Mouse (Mus musculus): ENCODE results near the gene Elob. TPM values are rescaled to one million over a fixed set of nuclear protein-coding genes. Genes with fewer than 3 reads are reported as not detected.
A peak's percentile ranks its signal among the peaks of the same experiment; 100 is the strongest.

Elob gene
- total and polyA plus RNA-seq, 2 experiments from 2014 or later: 1,027 to 1,526 TPM

DNA sequence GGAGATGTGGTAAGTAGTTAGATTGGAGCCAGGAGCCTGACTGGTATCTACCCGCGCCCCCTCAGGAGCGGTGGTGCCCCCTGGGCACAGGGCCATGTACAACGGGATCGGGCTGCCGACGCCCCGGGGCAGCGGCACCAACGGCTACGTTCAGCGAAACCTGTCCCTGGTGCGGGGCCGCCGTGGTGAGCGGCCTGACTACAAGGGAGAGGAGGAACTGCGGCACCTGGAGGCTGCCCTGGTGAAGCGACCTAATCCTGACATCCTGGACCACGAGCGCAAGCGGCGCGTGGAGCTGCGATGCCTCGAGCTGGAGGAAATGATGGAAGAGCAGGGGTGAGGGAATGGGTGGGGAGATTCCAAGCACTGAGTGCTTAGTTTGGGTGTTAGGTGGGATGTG, 22.1 kb downstream of the Elob start:
- no peak for TF ChIP-seq CTCF (IDR thresholded peaks at IDR 0.05)
- no peak overlapping the region for H3K4me3 ChIP-seq (ENCODE audit: low read depth, low read length)
- H3K36me3 ChIP-seq (ENCODE audit: insufficient read depth, low read length): peaks cover 29% of the 10 kb centered on the region
- ATAC-seq (ENCODE audit: low FRiP score): no peak
- no peak overlapping the region for H3K27ac ChIP-seq (ENCODE audit: low read depth, low read length)
- H3K27me3 ChIP-seq (ENCODE audit: insufficient read depth, low read length): no peaks in the 10 kb centered on the region
- no peaks in the 10 kb centered on the region for H3K9me3 ChIP-seq (ENCODE audit: low read length)
- peaks cover 5% of the 10 kb centered on the region; the same call in 1 of the 2 replicates for H3K4me1 ChIP-seq (ENCODE audit: insufficient read depth, low read length)
- 76% methylated on average over 25 of the region's 25 CpGs for WGBS
- H3K4me2 ChIP-seq (ENCODE audit: low read depth, low read length, poor library complexity, severe bottlenecking): peak overlapping the region; percentile 28; the same call in 1 of the 2 replicates
- H3K9ac ChIP-seq (replicated peaks; ENCODE audit: low read length, poor library complexity, severe bottlenecking): no peak overlapping the region
- no peak for DNase-seq (ENCODE audit: low spot score)

DNA sequence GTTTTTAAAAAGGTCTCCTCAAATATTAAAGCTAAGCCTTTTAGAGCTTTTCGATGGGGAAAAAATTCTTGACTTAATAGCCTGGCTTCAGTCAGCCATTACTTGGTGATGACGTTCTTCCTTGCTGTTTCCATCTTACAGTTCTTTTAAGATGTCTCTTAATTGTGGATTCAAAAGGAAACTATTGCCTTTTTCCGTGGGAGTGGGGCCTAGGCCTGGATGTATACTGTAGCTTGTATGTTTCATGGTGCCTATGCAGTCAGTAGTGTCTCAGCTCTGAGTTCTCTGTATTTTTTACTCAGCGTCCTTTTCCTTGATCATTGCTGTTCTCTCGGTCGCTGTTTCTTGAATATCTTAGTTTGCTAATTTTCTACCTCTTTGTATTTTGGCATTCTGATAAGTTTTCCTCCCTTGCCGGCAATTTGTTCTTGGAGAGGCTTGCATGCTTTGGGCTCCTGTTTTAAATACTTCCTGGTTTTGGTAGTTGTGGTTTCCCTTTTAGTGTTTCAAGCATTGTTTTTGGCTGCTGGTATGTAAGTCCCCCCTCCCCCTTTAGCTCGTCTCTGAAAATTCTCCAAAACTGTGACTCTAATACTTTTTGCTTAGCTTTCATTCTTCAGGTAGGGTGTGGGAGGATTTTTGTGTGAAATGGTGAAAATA, 24.4 kb downstream of the Elob start:
- WGBS: 2% methylated on average over 8 of the region's 8 CpGs
- Histone ChIP-seq H3K9me3 (ENCODE audit: low read length) (no peaks in the 10 kb centered on the region), H3K36me3 (ENCODE audit: insufficient read depth, low read length) (peaks cover 13% of the 10 kb centered on the region), H3K4me2 (ENCODE audit: low read depth, low read length, poor library complexity, severe bottlenecking) (peak overlapping the region; percentile 74), H3K9ac (replicated peaks; ENCODE audit: low read length, poor library complexity, severe bottlenecking) (peak overlapping the region; percentile 85), H3K4me3 (ENCODE audit: low read depth, low read length) (peak overlapping the region; percentile 84), H3K27ac (ENCODE audit: low read depth, low read length) (no peak overlapping the region), H3K27me3 (ENCODE audit: insufficient read depth, low read length) (no peaks in the 10 kb centered on the region), H3K4me1 (ENCODE audit: insufficient read depth, low read length) (peaks cover 5% of the 10 kb centered on the region; the same call in 1 of the 2 replicates)
- no peak for DNase-seq (ENCODE audit: low spot score)
- TF ChIP-seq CTCF (IDR thresholded peaks at IDR 0.05): no peak
- ATAC-seq (ENCODE audit: low FRiP score): no peak

DNA sequence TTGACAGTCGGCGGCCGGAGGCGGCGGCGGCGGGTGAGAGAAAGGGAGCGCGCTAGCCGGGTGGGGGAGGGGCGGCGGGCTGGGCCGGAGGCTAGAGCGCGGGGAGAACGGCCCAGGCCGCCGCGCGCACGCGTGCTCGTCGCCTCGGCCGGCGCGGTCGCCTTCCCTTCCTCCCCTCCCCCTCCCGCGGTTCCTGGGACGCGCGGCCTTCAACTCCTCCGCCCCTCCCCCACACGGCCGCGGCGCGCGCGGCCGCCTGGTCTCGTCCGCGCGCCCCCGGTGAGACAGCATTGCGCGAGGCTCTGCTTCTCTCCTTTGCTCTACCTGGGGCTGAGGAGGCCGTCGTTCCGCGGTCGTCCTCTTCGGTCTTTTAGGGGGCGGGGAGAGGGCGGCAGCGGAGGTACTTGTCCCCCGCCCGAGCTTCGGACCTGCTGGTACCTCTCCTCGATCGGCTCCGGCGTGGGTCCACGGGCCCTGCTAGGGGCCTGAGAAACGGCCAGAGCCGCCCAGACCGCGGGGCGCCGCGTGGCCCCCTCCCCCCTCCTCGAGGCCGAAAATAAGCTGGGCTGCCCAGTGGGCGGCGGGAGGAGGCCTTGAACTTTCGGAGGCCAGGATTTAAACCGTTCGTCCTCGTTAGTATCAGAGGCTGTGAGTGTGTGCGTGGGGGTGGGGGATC, 25.4 kb downstream of the Elob start:
- TF ChIP-seq CTCF (IDR thresholded peaks at IDR 0.05): no peak
- H3K4me1 ChIP-seq (ENCODE audit: insufficient read depth, low read length): peaks cover 5% of the 10 kb centered on the region; the same call in 1 of the 2 replicates
- H3K36me3 ChIP-seq (ENCODE audit: insufficient read depth, low read length): peaks cover 5% of the 10 kb centered on the region; the same call in 1 of the 2 replicates
- ATAC-seq (ENCODE audit: low FRiP score) (peak; percentile 58), DNase-seq (ENCODE audit: low spot score) (peak; percentile 87)
- H3K9me3 ChIP-seq (ENCODE audit: low read length): no peaks in the 10 kb centered on the region
- H3K9ac ChIP-seq (replicated peaks; ENCODE audit: low read length, poor library complexity, severe bottlenecking): peak overlapping the region; percentile 85
- peak overlapping the region; percentile 74 for H3K4me2 ChIP-seq (ENCODE audit: low read depth, low read length, poor library complexity, severe bottlenecking)
- H3K27me3 ChIP-seq (ENCODE audit: insufficient read depth, low read length): no peaks in the 10 kb centered on the region
- WGBS: under 1% methylated on average over 45 of the region's 83 CpGs
- peak overlapping the region; percentile 98 for H3K27ac ChIP-seq (ENCODE audit: low read depth, low read length)
- H3K4me3 ChIP-seq (ENCODE audit: low read depth, low read length): peak overlapping the region; percentile 84

DNA sequence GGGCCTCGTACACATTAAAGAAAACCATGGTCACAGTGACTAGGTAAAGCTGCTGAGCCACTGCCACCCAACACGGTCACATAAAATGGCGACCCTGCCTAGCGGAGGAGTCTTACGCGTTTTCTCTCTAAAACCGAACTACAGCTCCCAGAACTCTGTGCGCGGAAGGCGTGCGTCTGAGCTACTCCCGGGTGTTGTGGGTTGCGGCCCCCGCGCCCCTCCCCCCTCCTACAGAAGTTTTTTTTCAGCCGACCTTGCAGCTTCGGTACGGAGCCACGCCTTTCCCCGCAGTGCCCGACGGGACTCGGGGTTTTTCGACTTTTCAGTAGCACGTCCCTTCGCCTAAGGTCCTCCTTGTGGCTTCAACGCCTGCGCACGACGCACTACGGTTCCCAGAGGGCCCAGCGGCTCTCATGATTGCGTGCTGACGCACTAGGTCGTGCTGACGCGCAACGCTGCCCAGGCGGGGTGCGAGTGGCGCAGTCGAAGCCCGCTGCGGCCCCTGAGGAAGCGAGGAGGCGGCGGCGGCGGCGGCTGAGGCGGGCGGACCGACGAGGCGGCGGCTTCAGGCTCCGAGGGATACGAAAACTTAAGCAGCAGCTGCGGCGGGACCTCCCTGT, 26.1 kb downstream of the Elob start:
- peak; percentile 100 for DNase-seq (ENCODE audit: low spot score)
- Histone ChIP-seq H3K27ac (ENCODE audit: low read depth, low read length) (peak overlapping the region; percentile 98), H3K36me3 (ENCODE audit: insufficient read depth, low read length) (peaks cover under 1% of the 10 kb centered on the region; the same call in 1 of the 2 replicates), H3K4me1 (ENCODE audit: insufficient read depth, low read length) (peaks cover 5% of the 10 kb centered on the region; the same call in 1 of the 2 replicates), H3K4me2 (ENCODE audit: low read depth, low read length, poor library complexity, severe bottlenecking) (peak overlapping the region; percentile 74), H3K4me3 (ENCODE audit: low read depth, low read length) (peak overlapping the region; percentile 84), H3K9ac (replicated peaks; ENCODE audit: low read length, poor library complexity, severe bottlenecking) (peak overlapping the region; percentile 85), H3K27me3 (ENCODE audit: insufficient read depth, low read length) (no peaks in the 10 kb centered on the region), H3K9me3 (ENCODE audit: low read length) (no peaks in the 10 kb centered on the region)
- peak; percentile 98 for ATAC-seq (ENCODE audit: low FRiP score)
- 0% methylated on average over 59 of the region's 60 CpGs for WGBS
- TF ChIP-seq CTCF (IDR thresholded peaks at IDR 0.05): 0 out of 2 replicates have a peak, but pooled peaks have one; percentile 1

DNA sequence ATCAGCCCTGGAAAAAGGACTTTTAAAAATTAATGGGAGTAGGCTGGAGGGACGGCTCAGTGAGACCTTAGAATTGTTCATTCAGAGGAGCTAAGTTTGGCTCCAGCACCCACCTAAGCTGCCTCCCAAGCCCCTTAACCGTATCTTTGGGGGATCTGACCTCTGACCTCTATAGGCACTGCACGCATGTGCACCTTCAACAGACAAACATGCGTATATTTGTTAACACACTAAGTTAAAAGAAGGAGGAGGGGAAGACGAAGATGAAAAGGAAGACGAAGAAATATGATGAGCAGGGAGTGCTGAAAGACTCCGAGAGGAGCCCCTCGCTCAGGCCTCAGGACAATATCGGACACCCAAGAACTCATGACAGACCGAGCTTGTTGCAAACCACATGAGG, 27.3 kb downstream of the Elob start:
- ATAC-seq (ENCODE audit: low FRiP score): no peak
- Histone ChIP-seq H3K4me3 (ENCODE audit: low read depth, low read length) (no peak overlapping the region), H3K9ac (replicated peaks; ENCODE audit: low read length, poor library complexity, severe bottlenecking) (no peak overlapping the region), H3K27ac (ENCODE audit: low read depth, low read length) (no peak overlapping the region), H3K9me3 (ENCODE audit: low read length) (no peaks in the 10 kb centered on the region), H3K4me1 (ENCODE audit: insufficient read depth, low read length) (peaks cover 5% of the 10 kb centered on the region; the same call in 1 of the 2 replicates), H3K27me3 (ENCODE audit: insufficient read depth, low read length) (no peaks in the 10 kb centered on the region), H3K4me2 (ENCODE audit: low read depth, low read length, poor library complexity, severe bottlenecking) (no peak overlapping the region), H3K36me3 (ENCODE audit: insufficient read depth, low read length) (no peaks in the 10 kb centered on the region)
- 94% methylated on average over 10 of the region's 10 CpGs for WGBS
- no peak for DNase-seq (ENCODE audit: low spot score)
- no peak for TF ChIP-seq CTCF (IDR thresholded peaks at IDR 0.05)
